Mouse (Mus musculus) hindbrain, embryonic 11.5 days (tissue): ENCODE measurements around the gene Mgat3. TPM values are rescaled to one million over a fixed set of nuclear protein-coding genes. Genes with fewer than 3 reads are reported as not detected.

Experiments used
- ATAC-seq: fragments of 200-750 bp; cut with Nextera tagmentation; 2 replicates; pipeline ENCODE4 v1.8.0; 2017; ENCODE audit warnings: mild to moderate bottlenecking, moderate TSS enrichment, moderate library complexity; ENCODE audit not compliant: low FRiP score
- DNase-seq: peaks from one replicate; pipeline ENCODE4 v3.0.0-alpha.2; 2015; ENCODE audit warnings: low spot score
- H3K27ac ChIP-seq: fragments of 300-500 bp; sonication (generic); 2 replicates; pipeline ENCODE4 v1.5.1; 2014; ENCODE audit warnings: mild to moderate bottlenecking, low read depth, low read length
- H3K27me3 ChIP-seq: fragments of 300-500 bp; sonication (generic); 2 replicates; pipeline ENCODE4 v1.6.1; 2014; ENCODE audit warnings: mild to moderate bottlenecking, low read length, moderate library complexity, mixed read lengths; ENCODE audit not compliant: control insufficient read depth, insufficient read depth
- H3K36me3 ChIP-seq: fragments of 300-500 bp; sonication (generic); 2 replicates; pipeline ENCODE4 v1.6.1; 2014; ENCODE audit warnings: mild to moderate bottlenecking, low read length, moderate library complexity, mixed read lengths; ENCODE audit not compliant: control insufficient read depth, insufficient read depth
- H3K4me1 ChIP-seq: fragments of 300-500 bp; sonication (generic); replicated peaks from 2 replicates; pipeline ENCODE4 v1.6.1; 2014; ENCODE audit warnings: low read length, mixed read lengths; ENCODE audit not compliant: control insufficient read depth, insufficient read depth
- H3K4me2 ChIP-seq: fragments of 300-500 bp; sonication (generic); replicated peaks from 2 replicates; pipeline ENCODE4 v1.6.1; 2014; ENCODE audit warnings: mild to moderate bottlenecking, low read depth, low read length
- H3K4me3 ChIP-seq: fragments of 300-500 bp; sonication (generic); 2 replicates; pipeline ENCODE4 v1.5.1; 2014; ENCODE audit warnings: low read depth, low read length
- H3K9ac ChIP-seq: fragments of 300-500 bp; sonication (generic); 2 replicates; pipeline ENCODE4 v1.6.1; 2014; ENCODE audit warnings: low read depth, low read length
- H3K9me3 ChIP-seq: fragments of 300-500 bp; sonication (generic); 2 replicates; pipeline ENCODE4 v1.6.1; 2016; ENCODE audit warnings: low read length; ENCODE audit not compliant: control insufficient read depth
- WGBS: fragments of 180-500 bp; shearing (Covaris S2); extraction: QIAGEN DNeasy Blood & Tissue Kit; methylation state at CpG from one replicate; pipeline ENCODE4 v1.1.7; 2014; 5-methylcytosine and 5-hydroxymethylcytosine counted together
- polyA plus RNA-seq: library from polyadenylated mRNA; unstranded; fragments of >200 nt; fragmentation: Nextera tagmentation; extraction: Ambion mirVana; gene quantifications from 2 replicates; pipeline ENCODE4 v1.2.1, GENCODE M21; 2014

Gene Mgat3
- 9.6 and 9.8 TPM in 2 replicates for polyA plus RNA-seq

- Histone ChIP-seq H3K27me3 (no peaks in the 10 kb centered on the region), H3K9ac (peak within 1 kb of the TSS; percentile 98)
Observed at GRCm38 (mm10) chr15:80173001-80173771, at the start of gene Mgat3. TSS of gene Mgat3 (plus strand) at chr15:80173721.

DNA sequence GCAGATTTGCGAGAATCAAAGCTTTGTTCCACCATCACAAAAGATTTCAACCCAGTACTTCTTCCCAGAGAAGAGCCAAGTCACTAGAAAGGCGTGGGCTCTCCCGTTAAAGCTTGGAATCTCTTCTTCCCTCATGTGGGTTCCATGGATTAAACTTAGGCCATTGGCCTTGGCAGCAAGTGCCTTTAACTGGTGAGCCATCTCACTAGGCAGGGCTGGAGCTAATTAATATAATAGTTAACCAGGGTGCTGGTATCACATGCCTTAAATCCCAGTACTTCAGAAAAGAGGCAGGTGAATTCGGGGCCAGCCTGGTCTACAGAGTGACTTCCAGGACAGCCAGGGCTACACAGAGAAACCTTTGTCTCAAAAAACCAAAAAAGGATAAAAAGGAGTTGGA, 48.9 kb upstream of the Mgat3 start:
- no peak for ATAC-seq
- H3K4me2 ChIP-seq: no peak overlapping the region
- H3K9ac ChIP-seq: no peak overlapping the region
- DNase-seq: no peak
- 83% methylated on average over 4 of the region's 4 CpGs for WGBS
- H3K36me3 ChIP-seq: no peaks in the 10 kb centered on the region
- no peaks in the 10 kb centered on the region for H3K27me3 ChIP-seq
- no peak overlapping the region for H3K27ac ChIP-seq
- no peak overlapping the region for H3K4me3 ChIP-seq
- no peaks in the 10 kb centered on the region for H3K4me1 ChIP-seq
- H3K9me3 ChIP-seq: no peaks in the 10 kb centered on the region

More at GRCm38 (mm10) chr15:80173001-80173771, at the start of gene Mgat3:
- DNase-seq (peak; percentile 75), ATAC-seq (peak; percentile 80)
- Histone ChIP-seq H3K36me3 (no peaks in the 10 kb centered on the region), H3K9me3 (no peaks in the 10 kb centered on the region), H3K27ac (peak within 1 kb of the TSS; percentile 90), H3K4me3 (peak within 1 kb of the TSS; percentile 100), H3K4me2 (peak within 1 kb of the TSS; percentile 73), H3K4me1 (0 out of 2 replicates have a peak, but pooled peaks cover 2% of the 10 kb centered on the region)
- whole genome bisulfite sequencing: 5% methylated on average over 31 of the region's 85 CpGs

GRCm38 (mm10) chr15:80127191-80127590, 46.3 kb upstream of the Mgat3 start:
- Histone ChIP-seq H3K4me1 (no peaks in the 10 kb centered on the region), H3K4me3 (no peak overlapping the region), H3K36me3 (no peaks in the 10 kb centered on the region), H3K27me3 (no peaks in the 10 kb centered on the region), H3K4me2 (no peak overlapping the region), H3K9me3 (no peaks in the 10 kb centered on the region), H3K27ac (no peak overlapping the region), H3K9ac (no peak overlapping the region)
- no peak for DNase-seq
- WGBS: 50% methylated on average over 1 of the region's 1 CpGs
- no peak for ATAC-seq

DNA sequence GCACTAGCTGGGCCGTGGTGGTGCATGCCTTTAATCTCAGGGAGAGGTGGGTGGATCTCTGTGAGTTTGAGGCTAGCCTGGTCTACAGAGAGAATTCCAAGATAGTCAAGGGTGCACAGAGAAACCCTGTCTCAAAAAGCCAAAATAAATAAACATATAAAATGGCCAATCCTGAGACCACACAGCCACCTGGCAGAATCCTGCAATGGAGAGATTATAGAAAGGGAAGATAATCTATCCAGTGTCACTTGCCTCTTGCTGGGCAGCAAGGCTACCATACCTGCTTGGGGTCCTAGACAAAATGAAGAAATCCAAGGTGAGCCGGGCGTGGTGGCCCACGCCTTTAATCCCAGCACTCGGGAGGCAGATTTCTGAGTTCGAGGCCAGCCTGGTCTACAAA, 43.5 kb upstream of the Mgat3 start:
- Histone ChIP-seq H3K9ac (no peak overlapping the region), H3K27me3 (no peaks in the 10 kb centered on the region), H3K27ac (no peak overlapping the region), H3K36me3 (no peaks in the 10 kb centered on the region), H3K9me3 (no peaks in the 10 kb centered on the region), H3K4me2 (no peak overlapping the region), H3K4me1 (peaks cover 10% of the 10 kb centered on the region), H3K4me3 (no peak overlapping the region)
- no peak for ATAC-seq
- no peak for DNase-seq
- WGBS: 95% methylated on average over 6 of the region's 6 CpGs

GRCm38 (mm10) chr15:80130689-80131088, 42.8 kb upstream of the Mgat3 start:
- H3K9me3 ChIP-seq: no peaks in the 10 kb centered on the region

GRCm38 (mm10) chr15:80131421-80131820, 42.1 kb upstream of the Mgat3 start:
- Histone ChIP-seq H3K27ac (no peak overlapping the region), H3K4me3 (no peak overlapping the region), H3K4me2 (no peak overlapping the region), H3K4me1 (peaks cover 12% of the 10 kb centered on the region), H3K9ac (no peak overlapping the region), H3K27me3 (no peaks in the 10 kb centered on the region), H3K36me3 (no peaks in the 10 kb centered on the region), H3K9me3 (no peaks in the 10 kb centered on the region)
- WGBS: 71% methylated on average over 6 of the region's 6 CpGs
- ATAC-seq (no peak), DNase-seq (no peak)

More at GRCm38 (mm10) chr15:80130689-80131088, 42.8 kb upstream of the Mgat3 start:
- H3K4me2 ChIP-seq: no peak overlapping the region
- no peak overlapping the region for H3K4me3 ChIP-seq
- no peak overlapping the region for H3K9ac ChIP-seq
- ATAC-seq: no peak
- no peak for DNase-seq
- H3K27me3 ChIP-seq: no peaks in the 10 kb centered on the region
- no peaks in the 10 kb centered on the region for H3K36me3 ChIP-seq
- H3K4me1 ChIP-seq: peaks cover 10% of the 10 kb centered on the region
- 88% methylated on average over 5 of the region's 5 CpGs for WGBS
- H3K27ac ChIP-seq: no peak overlapping the region

DNA sequence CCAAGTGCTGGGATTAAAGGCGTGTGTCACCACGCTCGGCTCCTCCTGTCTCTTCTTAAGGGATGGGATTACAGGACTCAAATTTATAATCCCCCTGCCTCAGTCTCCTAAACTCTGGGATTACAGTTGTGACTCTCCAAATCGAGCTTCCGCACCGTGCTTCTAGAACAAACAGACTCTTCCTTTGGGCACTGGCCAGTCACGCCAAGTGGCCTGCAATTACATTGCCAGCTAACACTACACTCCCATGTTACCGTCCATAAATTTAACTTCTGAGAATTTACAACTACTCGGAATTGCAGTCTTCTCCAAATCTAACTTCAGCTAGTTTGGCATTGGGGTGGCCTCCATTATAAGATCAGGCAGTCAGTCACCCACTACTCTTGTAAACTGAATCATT, 41.1 kb upstream of the Mgat3 start:
- Histone ChIP-seq H3K4me2 (peak overlapping the region; percentile 36), H3K4me1 (peaks cover 12% of the 10 kb centered on the region), H3K4me3 (peak overlapping the region; percentile 55), H3K9me3 (no peaks in the 10 kb centered on the region), H3K36me3 (no peaks in the 10 kb centered on the region), H3K27ac (no peak overlapping the region), H3K9ac (no peak overlapping the region), H3K27me3 (no peaks in the 10 kb centered on the region)
- ATAC-seq: no peak
- no peak for DNase-seq
- 83% methylated on average over 9 of the region's 9 CpGs for WGBS

GRCm38 (mm10) chr15:80132993-80133586, 40.4 kb upstream of the Mgat3 start, which contains the start of gene Tab1:
TSS of gene Tab1 (plus strand) at chr15:80133127.
- peaks cover 12% of the 10 kb centered on the region for H3K4me1 ChIP-seq
- peak; percentile 97 for ATAC-seq

More at GRCm38 (mm10) chr15:80132993-80133586, 40.4 kb upstream of the Mgat3 start, which contains the start of gene Tab1:
- peak within 1 kb of the TSS; percentile 77 for H3K9ac ChIP-seq
- peak; percentile 98 for DNase-seq
- H3K36me3 ChIP-seq: no peaks in the 10 kb centered on the region
- H3K27me3 ChIP-seq: no peaks in the 10 kb centered on the region
- H3K4me3 ChIP-seq: peak within 1 kb of the TSS; percentile 55
- H3K4me2 ChIP-seq: peak within 1 kb of the TSS; percentile 89
- no peaks in the 10 kb centered on the region for H3K9me3 ChIP-seq
- H3K27ac ChIP-seq: peak within 1 kb of the TSS; percentile 93
- WGBS: under 1% methylated on average over 51 of the region's 59 CpGs
